Mouse (Mus musculus): ENCODE measurements around the gene Olfr283.
"Not testable (repeated sequence)": the region's sequence is repeated elsewhere in the genome, so short reads cannot be mapped to it uniquely, and the experiment has no call there.

Olfr283 gene

GRCm38 (mm10) chr15:98380846-98381245 is at the start of gene Olfr283:
Gene Olfr283 (minus strand): TSS chr15:98380946.
- in situ Hi-C loops (cut with MboI, MseI): no loop called here

- in situ Hi-C loops (cut with MboI, MseI): no loop called here
These were observed 44.4 kb upstream of the Olfr283 start for GRCm38 (mm10) chr15:98425188-98425587.

GRCm38 (mm10) chr15:98424753-98425152 is 44.0 kb upstream of the Olfr283 start:
- in situ Hi-C loops (cut with MboI, MseI): no loop called here

GRCm38 (mm10) chr15:98424326-98424725 is 43.6 kb upstream of the Olfr283 start:
- in situ Hi-C loops (cut with MboI, MseI): no loop called here

DNA sequence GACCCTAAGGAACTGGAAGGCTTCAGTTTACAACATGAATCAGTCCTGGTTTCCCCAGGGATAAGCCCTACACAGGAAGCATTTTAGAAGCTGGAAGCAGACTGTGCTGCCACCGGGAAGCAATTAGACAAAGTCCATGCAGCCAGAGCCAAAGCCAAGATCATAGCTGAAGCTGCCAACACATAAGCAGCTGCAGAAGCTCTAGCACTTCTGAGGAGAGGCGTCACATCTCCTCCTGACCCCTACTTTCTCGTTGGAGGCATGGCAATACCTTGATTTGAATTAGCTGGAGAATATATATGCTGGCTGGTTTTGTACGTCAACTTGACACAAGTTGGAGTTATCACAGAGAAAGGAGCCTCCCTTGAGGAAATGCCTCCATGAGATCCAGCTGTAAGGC is 40.2 kb upstream of the Olfr283 start:
- in situ Hi-C loops (cut with MboI, MseI): no loop called here

- in situ Hi-C loops (cut with MboI, MseI): no loop called here
These were observed 37.4 kb upstream of the Olfr283 start for GRCm38 (mm10) chr15:98418096-98418495.

GRCm38 (mm10) chr15:98417285-98417684 is 36.5 kb upstream of the Olfr283 start:
- in situ Hi-C loops (cut with MboI, MseI): not testable (repeated sequence)

DNA sequence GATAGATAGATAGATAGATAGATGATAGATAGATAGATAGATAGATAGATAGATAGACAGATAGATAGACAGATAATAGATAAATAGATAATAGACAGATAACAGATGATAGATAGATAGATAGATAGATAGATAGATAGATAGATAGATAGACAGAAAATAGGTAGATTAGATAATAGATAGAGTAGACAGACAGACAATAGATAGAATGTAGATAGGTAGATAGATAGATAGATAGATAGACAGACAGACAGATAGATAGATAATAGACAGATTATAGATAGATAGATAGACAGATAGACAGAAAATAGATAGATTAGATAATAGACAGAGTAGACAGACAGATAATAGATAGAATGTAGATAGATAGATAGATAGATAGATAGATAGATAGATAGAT is 36.1 kb upstream of the Olfr283 start:
- in situ Hi-C loops (cut with MboI, MseI): not testable (repeated sequence)

DNA sequence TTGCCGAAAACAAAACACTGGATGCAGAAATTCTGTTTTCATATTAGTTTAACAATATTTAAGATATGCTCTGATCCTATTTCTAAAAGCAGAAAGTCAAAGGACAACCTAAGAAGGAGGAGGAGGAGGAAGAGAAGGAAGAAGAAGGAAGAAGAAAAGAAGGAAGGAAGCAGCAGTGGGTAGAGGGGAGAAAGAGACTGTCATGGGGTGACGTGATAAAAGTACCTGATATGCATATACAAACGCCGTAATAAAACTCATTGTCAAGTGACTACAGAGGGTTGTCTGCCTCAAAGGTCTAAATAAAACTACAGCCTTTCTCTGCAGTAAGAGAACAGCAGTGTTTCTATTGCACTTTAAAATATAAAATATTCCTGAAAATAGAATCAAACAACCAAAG is 35.2 kb upstream of the Olfr283 start:
- in situ Hi-C loops (cut with MboI, MseI): no loop called here

DNA sequence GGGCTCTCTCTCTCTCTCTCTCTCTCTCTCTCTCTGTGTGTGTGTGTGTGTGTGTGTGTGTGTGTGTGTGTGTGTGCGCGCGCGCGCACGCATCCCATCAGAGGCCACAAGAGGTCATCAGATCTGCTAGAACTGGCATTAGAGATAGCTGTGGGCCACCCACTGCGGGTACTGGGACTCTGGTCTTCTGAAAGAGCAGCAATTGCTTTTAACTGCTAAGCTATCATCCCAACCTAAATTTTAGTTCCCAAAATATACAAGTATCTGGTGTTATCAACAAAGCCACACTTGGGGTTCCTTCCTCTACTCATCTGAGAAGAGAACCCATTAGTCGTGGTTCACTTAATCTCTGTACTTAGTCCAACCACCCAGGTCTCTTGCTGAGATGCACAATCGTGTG is 29.5 kb upstream of the Olfr283 start:
- in situ Hi-C loops (cut with MboI, MseI): no loop called here

DNA sequence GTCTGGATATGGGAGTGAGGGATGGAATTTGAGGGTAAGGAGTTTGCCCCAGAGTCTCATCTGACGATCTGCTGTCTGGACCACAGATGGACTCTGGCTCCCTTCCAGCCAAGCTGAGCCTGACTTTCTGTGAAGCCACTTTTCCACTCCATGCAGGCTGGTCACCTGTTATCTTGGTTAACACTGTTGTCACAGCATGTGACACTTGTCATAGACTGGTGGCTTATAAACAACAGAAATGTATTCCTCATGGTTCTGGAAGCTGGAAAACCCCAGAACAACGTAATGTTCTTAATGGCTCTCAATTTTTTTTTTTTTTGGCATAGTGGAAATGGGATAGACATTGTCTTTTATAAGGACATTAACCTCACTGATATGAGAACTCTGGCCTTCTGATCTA is 28.9 kb upstream of the Olfr283 start:
- in situ Hi-C loops (cut with MboI, MseI): no loop called here

- in situ Hi-C loops (cut with MboI, MseI): no loop called here
These were observed 27.8 kb upstream of the Olfr283 start for GRCm38 (mm10) chr15:98408406-98409060.

GRCm38 (mm10) chr15:98402356-98402755 is 21.6 kb upstream of the Olfr283 start:
- in situ Hi-C loops (cut with MboI, MseI): no loop called here

GRCm38 (mm10) chr15:98397136-98397535 is 16.4 kb upstream of the Olfr283 start:
- in situ Hi-C loops (cut with MboI, MseI): loop anchor here (5.0 kb wide), 1 partner anchor 215 kb away; no protein-coding TSS in a partner anchor

DNA sequence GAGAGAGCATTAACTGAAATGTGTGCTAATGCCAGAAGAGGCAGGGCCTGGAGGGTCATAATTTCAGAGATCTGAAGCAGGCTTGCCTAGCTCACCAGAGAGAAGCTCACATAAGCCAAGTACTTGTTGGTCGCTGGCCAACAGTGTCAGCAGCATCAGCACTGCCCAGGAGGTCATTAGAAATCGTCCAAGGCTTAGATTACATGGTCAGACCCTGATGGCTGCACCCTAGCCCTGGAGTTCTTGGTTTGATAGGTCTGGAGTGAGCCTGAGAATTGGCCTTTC is 11.1 kb upstream of the Olfr283 start:
- in situ Hi-C loops (cut with MboI, MseI): no loop called here

DNA sequence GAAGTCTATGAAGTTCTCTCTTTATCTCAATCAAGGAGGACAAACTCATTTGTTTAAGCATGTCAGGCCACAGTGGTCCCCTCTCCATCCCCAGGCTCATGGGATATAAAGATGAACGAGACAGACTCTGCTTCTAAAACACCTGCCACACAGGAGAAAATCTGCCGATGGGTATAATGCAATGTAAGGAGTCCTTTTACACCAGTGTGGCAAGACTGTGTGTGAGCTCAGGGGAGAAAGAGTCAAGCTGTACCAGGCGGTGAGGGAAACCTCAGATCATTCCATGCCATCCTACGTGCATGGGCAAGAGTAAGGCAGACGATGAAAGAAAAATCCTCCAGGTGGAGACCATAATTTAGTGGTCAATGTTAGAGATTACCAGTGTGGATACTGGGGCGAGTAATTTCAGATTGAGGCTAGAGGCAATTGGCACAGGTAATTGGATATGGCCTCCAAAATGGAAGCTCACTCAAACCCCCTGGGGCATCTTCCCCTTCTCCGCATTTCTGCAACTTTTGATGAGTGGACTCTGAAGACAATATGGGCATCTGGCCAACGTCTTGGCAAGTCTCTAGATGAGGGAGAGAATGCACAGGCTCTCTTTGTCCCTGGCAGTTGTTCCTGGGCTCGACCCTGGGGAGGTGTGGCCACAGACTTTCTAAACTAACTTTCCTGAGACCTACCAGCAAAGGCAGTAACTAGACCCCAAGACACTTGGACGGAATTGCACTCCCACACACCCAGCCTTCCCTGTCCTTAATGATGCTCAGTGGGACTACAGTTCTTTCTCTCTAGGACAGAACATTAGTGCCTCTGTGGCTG is 10.5 kb upstream of the Olfr283 start:
- in situ Hi-C loops (cut with MboI, MseI): no loop called here

DNA sequence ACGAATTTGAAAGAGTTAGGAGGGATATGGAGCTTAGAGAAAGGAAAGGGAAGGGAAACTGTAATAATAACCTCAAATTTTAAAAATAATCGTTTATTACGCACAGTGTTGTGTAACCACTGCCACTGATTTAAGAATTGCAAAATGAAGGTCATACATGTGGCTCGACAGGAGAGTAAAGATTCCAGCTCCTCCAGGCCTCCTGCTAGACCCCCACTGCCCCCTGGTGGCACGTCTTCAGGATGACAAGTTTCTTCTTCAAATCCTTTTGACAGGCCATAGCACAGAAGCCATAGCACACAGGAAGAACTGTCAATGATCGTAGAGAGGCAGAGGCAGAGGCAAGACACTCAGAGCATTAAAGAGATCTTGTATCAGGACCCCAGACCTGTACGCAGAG is 9.1 kb upstream of the Olfr283 start:
- in situ Hi-C loops (cut with MboI, MseI): no loop called here

- in situ Hi-C loops (cut with MboI, MseI): no loop called here
These were observed 6.9 kb upstream of the Olfr283 start for GRCm38 (mm10) chr15:98387621-98388020.

- in situ Hi-C loops (cut with MboI, MseI): no loop called here
These were observed 2.5 kb downstream of the Olfr283 start for GRCm38 (mm10) chr15:98378209-98378608.

DNA sequence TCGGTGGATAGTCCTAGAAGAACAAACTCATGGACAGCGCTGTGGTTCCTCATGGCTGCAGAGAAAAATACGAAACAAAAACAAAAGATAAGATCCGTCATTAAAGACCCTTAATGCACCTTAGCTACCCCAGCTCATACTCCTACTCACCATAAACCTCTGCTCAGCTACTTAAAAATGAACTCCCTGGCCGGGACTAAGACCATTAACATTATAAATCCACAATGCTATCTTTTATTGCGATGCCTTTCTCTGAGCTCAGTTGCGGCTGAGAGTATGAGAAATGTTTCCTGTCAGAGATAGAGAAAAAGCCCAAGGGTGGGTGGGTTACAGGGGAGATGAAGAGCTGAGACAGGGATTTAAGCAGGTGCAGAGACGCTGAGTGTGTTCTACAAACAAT is 39.9 kb downstream of the Olfr283 start, which contains the start of gene Olfr284:
Gene Olfr284, minus strand, starts transcription at position 101 of the 400 bp plus-strand sequence.
- in situ Hi-C loops (cut with MboI, MseI): no loop called here
